Mouse (Mus musculus) embryo, embryonic 11.5 days (tissue): ENCODE data around the gene 9930021J03Rik.

Source experiments
- DNase-seq: peaks from one replicate; pipeline ENCODE4 v3.0.0-alpha.2; 2012; ENCODE audit warnings: low read depth, low spot score

Gene 9930021J03Rik

GRCm38 (mm10) chr19:29810022-29810421, 4.2 kb upstream of the 9930021J03Rik start:
- no peak for DNase-seq

- DNase-seq, result peak; percentile 49
Observed at GRCm38 (mm10) chr19:29805101-29805916, 480 bp downstream of the 9930021J03Rik start.

GRCm38 (mm10) chr19:29803946-29804345, 1.8 kb downstream of the 9930021J03Rik start:
- no peak for DNase-seq

- DNase-seq, result no peak
Observed at GRCm38 (mm10) chr19:29797371-29797770, 8.4 kb downstream of the 9930021J03Rik start.

GRCm38 (mm10) chr19:29787997-29788396, 17.8 kb downstream of the 9930021J03Rik start:
- DNase-seq, result no peak

- no peak for DNase-seq
Observed at GRCm38 (mm10) chr19:29782914-29783313, 22.9 kb downstream of the 9930021J03Rik start.

GRCm38 (mm10) chr19:29753939-29754338, 51.9 kb downstream of the 9930021J03Rik start:
- no peak for DNase-seq

GRCm38 (mm10) chr19:29750994-29751393, 54.8 kb downstream of the 9930021J03Rik start:
- no peak for DNase-seq

GRCm38 (mm10) chr19:29743531-29743930, 62.3 kb downstream of the 9930021J03Rik start:
- no peak for DNase-seq

- no peak for DNase-seq
Observed at GRCm38 (mm10) chr19:29740661-29741060, 65.1 kb downstream of the 9930021J03Rik start.

GRCm38 (mm10) chr19:29739608-29740007, 66.2 kb downstream of the 9930021J03Rik start:
- no peak for DNase-seq

- DNase-seq, result no peak
Observed at GRCm38 (mm10) chr19:29735421-29735820, 70.4 kb downstream of the 9930021J03Rik start.

- no peak for DNase-seq
Observed at GRCm38 (mm10) chr19:29718476-29718875, 87.3 kb downstream of the 9930021J03Rik start.

GRCm38 (mm10) chr19:29717854-29718253, 87.9 kb downstream of the 9930021J03Rik start:
- no peak for DNase-seq

GRCm38 (mm10) chr19:29713451-29713850, 92.3 kb downstream of the 9930021J03Rik start:
- no peak for DNase-seq

GRCm38 (mm10) chr19:29709461-29709860, 96.3 kb downstream of the 9930021J03Rik start:
- DNase-seq, result no peak

GRCm38 (mm10) chr19:29708461-29708860, 97.3 kb downstream of the 9930021J03Rik start:
- DNase-seq, result no peak

GRCm38 (mm10) chr19:29708003-29708402, 97.8 kb downstream of the 9930021J03Rik start:
- DNase-seq, result no peak

GRCm38 (mm10) chr19:29707314-29707898, 98.4 kb downstream of the 9930021J03Rik start:
- DNase-seq, result no peak

GRCm38 (mm10) chr19:29704436-29704835, 101.4 kb downstream of the 9930021J03Rik start:
- no peak for DNase-seq

GRCm38 (mm10) chr19:29701707-29702106, 104.1 kb downstream of the 9930021J03Rik start:
- DNase-seq, result no peak

- no peak for DNase-seq
Observed at GRCm38 (mm10) chr19:29697245-29697874, 108.4 kb downstream of the 9930021J03Rik start, which contains the start of gene Mlana. Gene Mlana (plus strand): TSS chr19:29697824.
